Mouse (Mus musculus) midbrain, embryonic 14.5 days (tissue): ENCODE measurements at regions not wholly inside any gene's neighbourhood (a gene's known extent, or its start where the extent isn't known, plus 50 kb on each side); places are given as distances from the start of the nearest gene placed in this dataset.

ENCODE experiments used
- ATAC-seq: fragments of 200-750 bp; cut with Nextera tagmentation; 2 replicates; pipeline ENCODE4 v1.8.0; 2017; ENCODE audit warnings: moderate number of reproducible peaks, moderate library complexity; ENCODE audit not compliant: low FRiP score, low TSS enrichment
- DNase-seq: peaks from one replicate; pipeline ENCODE4 v3.0.0-alpha.2; 2015
- H3K27ac ChIP-seq: fragments of 300-500 bp; sonication (generic); replicated peaks from 2 replicates; pipeline ENCODE4 v1.5.1; 2014; ENCODE audit warnings: mild to moderate bottlenecking, low read depth, low read length, moderate library complexity
- H3K27me3 ChIP-seq: fragments of 300-500 bp; sonication (generic); 2 replicates; pipeline ENCODE4 v1.6.1; 2014; ENCODE audit warnings: low read length, control low read depth, mixed read lengths; ENCODE audit not compliant: control insufficient read depth, insufficient read depth
- H3K36me3 ChIP-seq: fragments of 300-500 bp; sonication (generic); 2 replicates; pipeline ENCODE4 v1.6.1; 2014; ENCODE audit warnings: low read length, control low read depth; ENCODE audit not compliant: control insufficient read depth, insufficient read depth
- H3K4me1 ChIP-seq: fragments of 300-500 bp; sonication (generic); 2 replicates; pipeline ENCODE4 v1.6.1; 2014; ENCODE audit warnings: mild to moderate bottlenecking, antibody characterized with exemption, low read length, control low read depth; ENCODE audit not compliant: control insufficient read depth, insufficient read depth
- H3K4me2 ChIP-seq: fragments of 300-500 bp; sonication (generic); 2 replicates; pipeline ENCODE4 v1.6.1; 2014; ENCODE audit warnings: mild to moderate bottlenecking, low read length, moderate library complexity
- H3K4me3 ChIP-seq: fragments of 300-500 bp; sonication (generic); replicated peaks from 2 replicates; pipeline ENCODE4 v1.5.1; 2014; ENCODE audit warnings: low read depth, low read length
- H3K9ac ChIP-seq: fragments of 300-500 bp; sonication (generic); replicated peaks from 2 replicates; pipeline ENCODE4 v1.6.1; 2014; ENCODE audit warnings: mild to moderate bottlenecking, low read length, moderate library complexity
- H3K9me3 ChIP-seq: fragments of 300-500 bp; sonication (generic); 2 replicates; pipeline ENCODE4 v1.6.1; 2016; ENCODE audit warnings: low read length, control low read depth, mixed read lengths; ENCODE audit not compliant: control insufficient read depth
- WGBS: fragments of 180-500 bp; shearing (Covaris S2); extraction: QIAGEN DNeasy Blood & Tissue Kit; methylation state at CpG from one replicate; pipeline ENCODE4 v1.1.7; 2014; 5-methylcytosine and 5-hydroxymethylcytosine counted together

GRCm38 (mm10) chr13:59251252-59252006, 333.6 kb downstream of the Agtpbp1 start:
- DNase-seq (peak; percentile 82), ATAC-seq (no peak; the same call in 1 of the 2 replicates)
- H3K27ac ChIP-seq, result peak overlapping the region; percentile 56
- H3K9me3 ChIP-seq, result no peaks in the 10 kb centered on the region
- H3K36me3 ChIP-seq, result no peaks in the 10 kb centered on the region
- H3K4me1 ChIP-seq, result peaks cover 20% of the 10 kb centered on the region
- H3K4me2 ChIP-seq, result peak overlapping the region; percentile 33
- WGBS, result 45% methylated on average over 12 of the region's 12 CpGs
- H3K9ac ChIP-seq, result no peak overlapping the region
- H3K27me3 ChIP-seq, result no peaks in the 10 kb centered on the region
- no peak overlapping the region for H3K4me3 ChIP-seq

- Histone ChIP-seq H3K9me3 (no peaks in the 10 kb centered on the region), H3K4me1 (peaks cover 11% of the 10 kb centered on the region), H3K27ac (no peak overlapping the region), H3K9ac (no peak overlapping the region), H3K27me3 (no peaks in the 10 kb centered on the region), H3K36me3 (no peaks in the 10 kb centered on the region), H3K4me2 (no peak overlapping the region), H3K4me3 (no peak overlapping the region)
- ATAC-seq, result no peak
- WGBS, result 81% methylated on average over 9 of the region's 9 CpGs
- no peak for DNase-seq
Measured at GRCm38 (mm10) chr13:59248411-59248810, 336.6 kb downstream of the Agtpbp1 start.

- Histone ChIP-seq H3K4me3 (no peak overlapping the region), H3K4me1 (peaks cover 9% of the 10 kb centered on the region), H3K36me3 (no peaks in the 10 kb centered on the region), H3K4me2 (no peak overlapping the region), H3K27me3 (no peaks in the 10 kb centered on the region), H3K9me3 (no peaks in the 10 kb centered on the region), H3K27ac (no peak overlapping the region), H3K9ac (no peak overlapping the region)
- no peak for DNase-seq
- WGBS, result 85% methylated on average over 7 of the region's 7 CpGs
- ATAC-seq, result no peak
Measured at GRCm38 (mm10) chr13:59246984-59247537, 338.0 kb downstream of the Agtpbp1 start.

- DNase-seq (no peak), ATAC-seq (no peak)
- peaks cover under 1% of the 10 kb centered on the region; the same call in 1 of the 2 replicates for H3K4me1 ChIP-seq
- no peak overlapping the region for H3K4me3 ChIP-seq
- H3K4me2 ChIP-seq, result no peak overlapping the region
- H3K9me3 ChIP-seq, result no peaks in the 10 kb centered on the region
- 79% methylated on average over 6 of the region's 6 CpGs for WGBS
- no peaks in the 10 kb centered on the region for H3K27me3 ChIP-seq
- no peak overlapping the region for H3K9ac ChIP-seq
- no peaks in the 10 kb centered on the region for H3K36me3 ChIP-seq
- no peak overlapping the region for H3K27ac ChIP-seq
Measured at GRCm38 (mm10) chr13:59246070-59246469, 339.0 kb downstream of the Agtpbp1 start.

GRCm38 (mm10) chr13:59244622-59245021, 340.4 kb downstream of the Agtpbp1 start:
- Histone ChIP-seq H3K36me3 (no peaks in the 10 kb centered on the region), H3K27me3 (no peaks in the 10 kb centered on the region), H3K4me1 (no peaks in the 10 kb centered on the region), H3K4me3 (no peak overlapping the region), H3K9me3 (no peaks in the 10 kb centered on the region), H3K9ac (no peak overlapping the region), H3K4me2 (no peak overlapping the region), H3K27ac (no peak overlapping the region)
- 96% methylated on average over 1 of the region's 1 CpGs for WGBS
- no peak for DNase-seq
- no peak for ATAC-seq

GRCm38 (mm10) chr13:59242671-59243070, 342.4 kb downstream of the Agtpbp1 start:
- no peaks in the 10 kb centered on the region for H3K9me3 ChIP-seq
- H3K4me2 ChIP-seq, result no peak overlapping the region
- 80% methylated on average over 4 of the region's 4 CpGs for WGBS
- no peak overlapping the region for H3K9ac ChIP-seq
- no peaks in the 10 kb centered on the region for H3K4me1 ChIP-seq
- ATAC-seq, result no peak
- no peak overlapping the region for H3K4me3 ChIP-seq
- no peak for DNase-seq
- H3K27ac ChIP-seq, result no peak overlapping the region
- H3K27me3 ChIP-seq, result no peaks in the 10 kb centered on the region
- H3K36me3 ChIP-seq, result no peaks in the 10 kb centered on the region

- Histone ChIP-seq H3K27ac (no peak overlapping the region), H3K27me3 (no peaks in the 10 kb centered on the region), H3K4me1 (no peaks in the 10 kb centered on the region), H3K9me3 (no peaks in the 10 kb centered on the region), H3K36me3 (no peaks in the 10 kb centered on the region), H3K4me3 (no peak overlapping the region), H3K4me2 (no peak overlapping the region), H3K9ac (no peak overlapping the region)
- DNase-seq, result no peak
- WGBS, result 79% methylated on average over 1 of the region's 1 CpGs
- no peak for ATAC-seq
Measured at GRCm38 (mm10) chr13:59238696-59239095, 346.3 kb downstream of the Agtpbp1 start.

GRCm38 (mm10) chr13:59235836-59236235, 349.2 kb downstream of the Agtpbp1 start:
- no peak for ATAC-seq
- 82% methylated on average over 9 of the region's 9 CpGs for WGBS

GRCm38 (mm10) chr13:59229111-59229541, 355.9 kb downstream of the Agtpbp1 start:
- DNase-seq (no peak), ATAC-seq (no peak)
- H3K9me3 ChIP-seq, result no peaks in the 10 kb centered on the region
- no peak overlapping the region for H3K4me3 ChIP-seq
- H3K27me3 ChIP-seq, result no peaks in the 10 kb centered on the region
- H3K4me2 ChIP-seq, result no peak overlapping the region
- H3K36me3 ChIP-seq, result no peaks in the 10 kb centered on the region
- H3K4me1 ChIP-seq, result no peaks in the 10 kb centered on the region
- H3K9ac ChIP-seq, result no peak overlapping the region
- 87% methylated on average over 6 of the region's 6 CpGs for WGBS
- no peak overlapping the region for H3K27ac ChIP-seq

More at GRCm38 (mm10) chr13:59235836-59236235, 349.2 kb downstream of the Agtpbp1 start:
- Histone ChIP-seq H3K4me2 (no peak overlapping the region), H3K27ac (no peak overlapping the region), H3K27me3 (no peaks in the 10 kb centered on the region), H3K9me3 (no peaks in the 10 kb centered on the region), H3K4me1 (no peaks in the 10 kb centered on the region), H3K9ac (no peak overlapping the region), H3K36me3 (no peaks in the 10 kb centered on the region), H3K4me3 (no peak overlapping the region)
- DNase-seq, result no peak
